Mouse (Mus musculus): ENCODE data around the gene Lrrc75a.

The Lrrc75a gene

GRCm38 (mm10) chr11:62601732-62602618, 46.3 kb downstream of the Lrrc75a start:
- intact Hi-C loops (cut with DNase I): loop anchor here (5.0 kb wide), 1 partner anchor 50 kb away; the partner anchor contains the start of gene Ubb

GRCm38 (mm10) chr11:62598571-62598970, 49.8 kb downstream of the Lrrc75a start:
- intact Hi-C loops (cut with DNase I): no loop called here

GRCm38 (mm10) chr11:62591904-62592575, 56.3 kb downstream of the Lrrc75a start:
- intact Hi-C loops (cut with DNase I): no loop called here

GRCm38 (mm10) chr11:62591026-62591425, 57.3 kb downstream of the Lrrc75a start:
- intact Hi-C loops (cut with DNase I): no loop called here

GRCm38 (mm10) chr11:62589391-62589790, 58.9 kb downstream of the Lrrc75a start:
- intact Hi-C loops (cut with DNase I): no loop called here

- intact Hi-C loops (cut with DNase I): no loop called here
Observed at GRCm38 (mm10) chr11:62587034-62587433, 61.3 kb downstream of the Lrrc75a start.

- intact Hi-C loops (cut with DNase I): no loop called here
Observed at GRCm38 (mm10) chr11:62584671-62585206, 63.6 kb downstream of the Lrrc75a start.

GRCm38 (mm10) chr11:62583031-62583430, 65.3 kb downstream of the Lrrc75a start:
- intact Hi-C loops (cut with DNase I): no loop called here

GRCm38 (mm10) chr11:62576530-62577152, 71.7 kb downstream of the Lrrc75a start:
- intact Hi-C loops (cut with DNase I): loop anchor here (5.0 kb wide), 1 partner anchor 179 kb away; no protein-coding TSS in a partner anchor

GRCm38 (mm10) chr11:62575659-62576438, 72.5 kb downstream of the Lrrc75a start:
- intact Hi-C loops (cut with DNase I): loop anchor here (2.0 to 5.0 kb wide), 2 partner anchors 79 to 179 kb away; no protein-coding TSS in a partner anchor

GRCm38 (mm10) chr11:62575297-62575658, 73.0 kb downstream of the Lrrc75a start:
- intact Hi-C loops (cut with DNase I): loop anchor here (2.0 to 5.0 kb wide), 2 partner anchors 78 to 178 kb away; no protein-coding TSS in a partner anchor

- intact Hi-C loops (cut with DNase I): loop anchor here (2.0 to 5.0 kb wide), 2 partner anchors 78 to 177 kb away; no protein-coding TSS in a partner anchor
Observed at GRCm38 (mm10) chr11:62574703-62575085, 73.6 kb downstream of the Lrrc75a start.

- intact Hi-C loops (cut with DNase I): loop anchor here (2.0 kb wide), 1 partner anchor 77 kb away; no protein-coding TSS in a partner anchor
Observed at GRCm38 (mm10) chr11:62573959-62574702, 74.2 kb downstream of the Lrrc75a start, which contains the start of gene Trpv2. Gene Trpv2 (plus strand): TSS chr11:62574486.

- intact Hi-C loops (cut with DNase I): no loop called here
Observed at GRCm38 (mm10) chr11:62568300-62568699, 80.0 kb downstream of the Lrrc75a start.

GRCm38 (mm10) chr11:62566211-62566610, 82.1 kb downstream of the Lrrc75a start:
- intact Hi-C loops (cut with DNase I): no loop called here

- intact Hi-C loops (cut with DNase I): no loop called here
Observed at GRCm38 (mm10) chr11:62565747-62566146, 82.6 kb downstream of the Lrrc75a start.

- intact Hi-C loops (cut with DNase I): no loop called here
Observed at GRCm38 (mm10) chr11:62563590-62563989, 84.7 kb downstream of the Lrrc75a start.

- intact Hi-C loops (cut with DNase I): no loop called here
Observed at GRCm38 (mm10) chr11:62560463-62561016, 87.8 kb downstream of the Lrrc75a start.

GRCm38 (mm10) chr11:62558961-62559646, 89.2 kb downstream of the Lrrc75a start:
- intact Hi-C loops (cut with DNase I): no loop called here
